Mouse (Mus musculus) cerebellum, adult 9-10 months (tissue): ENCODE results near the gene Nr4a1.

Experiments
- DNase-seq: peaks from one replicate; pipeline ENCODE4 v3.0.0; 2022

Gene Nr4a1

DNA sequence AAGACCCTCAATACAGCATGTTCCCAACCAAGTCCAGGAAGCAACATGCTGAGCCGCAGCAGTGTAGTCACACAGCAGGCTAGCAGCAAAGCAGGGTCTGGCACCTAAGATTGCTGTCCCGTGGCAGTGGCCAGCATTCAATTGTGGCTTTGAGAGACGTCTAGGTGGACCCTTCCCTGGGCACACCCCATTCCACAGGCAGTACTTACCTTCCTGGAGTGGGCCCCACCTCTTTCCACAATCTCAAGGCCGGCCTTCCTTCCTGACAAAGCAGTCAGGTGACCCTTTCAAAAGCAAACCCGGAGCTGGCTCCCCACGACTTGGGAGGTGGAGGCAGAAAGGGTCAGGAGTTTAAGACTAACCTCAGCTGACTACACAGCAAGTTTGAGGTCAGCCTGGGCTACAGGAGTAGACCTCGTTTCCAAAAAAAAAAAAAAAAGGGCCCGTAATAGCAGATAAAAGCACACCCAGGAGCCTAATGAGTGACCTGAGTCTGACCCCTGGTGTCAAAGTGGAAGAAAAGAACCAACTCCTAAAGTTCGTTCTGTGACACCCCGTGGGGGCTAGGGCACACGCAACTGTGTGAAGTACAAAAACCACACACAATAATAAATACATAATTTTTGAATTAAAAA, 20.3 kb upstream of the Nr4a1 start:
- DNase-seq, result no peak

DNA sequence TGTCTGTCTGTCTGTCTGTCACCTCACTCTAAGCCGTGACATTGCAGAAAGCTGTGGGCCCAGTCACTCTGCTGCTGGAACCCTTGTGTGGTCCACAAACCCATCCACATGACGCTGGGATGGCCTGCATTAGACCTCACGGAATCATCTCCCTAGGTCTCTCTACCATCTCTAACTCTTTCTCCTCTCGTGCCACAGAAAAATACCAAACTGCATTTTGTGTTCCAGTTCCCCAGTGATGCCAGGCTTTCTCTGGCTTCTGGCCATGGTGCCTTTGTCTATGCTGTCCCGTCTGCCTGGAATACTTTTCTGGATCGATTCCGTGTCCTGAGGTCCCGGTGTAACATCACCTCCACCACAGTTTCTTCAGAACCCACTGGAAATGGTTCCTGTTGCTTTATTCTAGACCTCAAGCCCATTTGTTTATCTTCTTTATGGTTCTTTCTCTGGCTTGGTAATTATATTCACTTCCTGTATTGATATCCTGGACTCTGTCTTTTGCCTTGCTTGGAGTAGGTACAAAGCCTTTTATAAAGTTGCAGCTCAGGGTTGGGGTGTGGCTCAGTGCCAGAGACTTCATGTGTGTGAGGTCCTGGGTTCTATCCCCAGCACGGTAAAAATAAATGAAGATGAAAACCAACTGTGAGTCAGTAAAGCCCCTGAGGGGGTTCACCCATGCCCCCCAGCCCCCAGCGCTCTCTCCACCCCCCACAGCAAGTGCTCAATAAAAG, 19.3 kb upstream of the Nr4a1 start:
- DNase-seq, result no peak

DNA sequence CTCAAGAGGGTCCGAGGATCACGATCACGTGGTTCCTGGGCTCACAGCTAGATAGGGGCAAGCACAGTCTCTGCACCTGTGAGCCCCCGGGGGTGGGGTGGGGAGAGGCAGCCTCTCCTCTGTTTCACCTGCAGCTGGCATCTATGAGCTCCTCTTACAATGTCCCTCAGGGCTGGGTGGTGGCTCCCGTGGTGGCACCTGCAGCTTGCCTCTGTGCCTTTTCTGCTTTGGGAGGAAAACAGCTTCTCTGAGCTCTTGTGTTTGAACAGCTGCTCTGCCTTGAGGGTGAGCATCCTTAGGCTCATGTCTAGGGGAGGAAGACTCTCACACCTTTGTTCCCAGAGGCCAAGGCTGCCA, 18.7 kb upstream of the Nr4a1 start:
- no peak for DNase-seq

DNA sequence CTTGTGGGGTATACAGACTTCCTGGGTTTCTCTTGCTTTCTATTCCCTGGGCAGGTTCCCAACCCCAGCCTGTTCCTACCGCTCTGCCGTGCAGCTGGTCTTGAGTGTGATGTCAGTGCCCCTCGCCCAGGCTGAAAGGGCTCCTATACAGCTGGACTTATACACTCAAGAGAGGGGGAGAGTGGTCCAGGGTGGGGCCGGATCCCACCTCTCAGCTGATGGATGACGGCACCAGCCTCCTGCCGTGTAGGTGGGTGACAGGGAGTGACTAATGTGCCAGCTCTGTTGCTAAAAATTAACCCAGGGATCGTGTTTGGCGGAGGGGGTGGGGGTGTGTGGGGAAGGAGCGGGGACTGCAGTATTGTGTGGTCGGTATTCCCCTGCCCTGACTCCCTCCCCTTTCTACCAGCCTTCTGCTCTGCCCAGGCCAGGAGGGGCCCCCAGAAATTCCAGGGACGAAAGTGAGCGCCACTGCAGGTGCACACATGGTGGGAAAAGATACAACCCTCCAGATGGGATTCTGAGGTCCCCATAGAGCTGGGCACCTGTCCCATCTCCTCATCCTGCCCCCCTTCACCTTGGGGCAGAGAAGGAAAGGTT, 18.2 kb upstream of the Nr4a1 start:
- DNase-seq, result no peak

DNA sequence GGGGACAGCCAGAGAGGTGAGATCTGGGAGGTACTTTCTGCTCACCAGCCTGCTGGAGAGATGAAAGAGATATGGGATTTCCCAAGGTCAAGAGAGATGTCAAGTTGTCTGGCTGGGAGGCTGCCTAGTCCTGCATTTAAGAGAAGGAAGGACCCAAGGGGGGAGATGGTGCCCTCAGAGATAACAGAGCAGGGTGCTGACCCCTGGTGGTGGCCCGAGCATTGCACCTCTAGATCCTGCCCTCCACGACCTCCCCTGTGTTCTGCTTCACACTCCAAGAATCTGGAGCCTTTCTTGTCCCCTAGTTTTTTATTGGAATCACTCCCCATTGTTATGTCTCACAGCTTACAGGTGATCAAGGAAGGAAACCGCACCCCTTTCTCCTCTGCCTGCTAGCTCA, 17.2 kb upstream of the Nr4a1 start:
- DNase-seq, result peak; percentile 68

DNA sequence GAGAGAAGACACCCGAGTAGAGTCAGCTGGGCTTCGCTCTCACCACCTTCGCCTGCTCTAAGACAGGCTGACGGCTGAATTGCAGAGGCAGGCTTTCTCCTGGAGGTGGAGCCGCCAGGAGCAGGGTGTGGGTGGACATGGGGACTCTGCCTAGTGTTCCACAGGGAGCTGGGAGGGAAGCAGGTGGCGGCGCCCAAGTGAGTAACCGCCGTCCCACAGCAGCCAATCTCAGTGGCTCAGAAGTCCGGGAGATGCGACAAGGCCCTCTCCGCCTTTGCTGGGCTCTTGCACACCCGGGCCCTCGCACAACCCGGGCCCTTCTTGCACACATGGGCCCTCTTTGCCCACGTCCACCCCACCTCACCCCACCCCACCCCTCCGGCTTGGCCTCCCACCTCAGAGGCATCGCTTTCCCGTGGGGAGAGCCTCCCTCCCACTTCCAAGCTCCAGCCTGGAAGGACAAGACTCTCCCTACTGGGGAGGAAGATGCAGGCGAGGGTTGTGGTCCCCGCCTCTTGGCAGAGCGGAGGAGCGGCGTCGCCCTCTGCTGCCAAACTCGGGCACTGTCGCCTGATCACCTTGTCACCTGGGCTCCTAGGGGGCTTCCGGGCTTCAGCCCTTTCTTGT, 15.1 kb upstream of the Nr4a1 start:
- DNase-seq, result peak; percentile 74

DNA sequence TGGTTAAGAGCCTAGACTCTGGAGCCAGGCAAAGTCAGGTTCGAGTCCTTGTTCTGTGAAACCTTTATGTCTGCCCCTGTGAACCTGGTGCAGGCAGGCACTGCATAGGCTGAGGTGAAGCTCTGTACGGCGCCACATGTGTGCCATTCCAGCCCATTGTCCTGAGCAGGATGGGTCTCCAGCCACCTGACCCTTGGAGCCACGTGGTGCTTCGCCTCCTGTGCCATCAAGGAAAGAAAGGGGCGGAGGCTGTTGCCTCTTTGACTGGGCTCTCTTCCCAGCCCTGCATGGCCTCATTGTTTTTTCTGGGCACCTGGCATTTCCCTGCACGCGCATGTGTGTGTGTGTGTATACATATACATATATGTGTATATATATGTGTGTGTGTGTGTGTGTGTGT, 14.2 kb upstream of the Nr4a1 start:
- no peak for DNase-seq

DNA sequence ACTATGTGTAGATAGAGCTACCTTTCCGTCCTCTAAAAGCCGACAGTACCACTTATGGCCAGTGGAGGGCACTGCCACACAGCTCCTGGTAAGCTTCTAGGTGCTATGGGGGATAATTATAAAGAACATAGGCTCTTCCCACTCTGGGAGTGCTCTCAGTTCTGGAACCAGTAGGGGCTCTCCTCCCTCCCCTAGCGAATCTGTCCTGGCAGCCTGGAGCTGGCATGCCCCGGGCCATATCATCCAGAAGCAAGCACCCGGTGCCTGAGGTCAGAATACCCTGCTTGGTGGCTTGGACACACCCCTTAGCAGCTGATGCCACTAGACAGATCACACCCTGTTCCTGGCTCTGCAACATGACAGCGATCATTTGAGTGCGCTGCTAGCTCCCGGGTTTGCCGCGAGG, 13.3 kb upstream of the Nr4a1 start:
- DNase-seq, result peak; percentile 94

DNA sequence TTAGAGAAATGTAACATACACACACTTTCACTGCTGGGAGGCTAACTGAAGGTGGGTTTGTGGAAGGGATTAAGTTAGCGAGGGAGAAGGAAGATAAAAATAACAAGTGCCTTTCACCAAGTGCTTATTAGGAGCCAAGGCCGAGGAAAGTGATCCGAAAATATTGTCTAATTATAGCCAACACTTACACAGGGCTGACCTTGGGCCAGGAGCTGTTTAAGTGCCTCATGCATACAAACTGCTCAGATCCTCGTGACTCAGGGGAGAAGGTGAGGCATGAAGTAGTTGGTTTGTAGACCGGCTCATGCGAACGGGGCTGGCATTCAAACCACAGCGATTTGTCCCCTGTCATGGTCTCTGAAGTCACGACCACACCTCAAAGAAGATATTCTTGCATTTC, 12.8 kb upstream of the Nr4a1 start:
- peak; percentile 46 for DNase-seq

DNA sequence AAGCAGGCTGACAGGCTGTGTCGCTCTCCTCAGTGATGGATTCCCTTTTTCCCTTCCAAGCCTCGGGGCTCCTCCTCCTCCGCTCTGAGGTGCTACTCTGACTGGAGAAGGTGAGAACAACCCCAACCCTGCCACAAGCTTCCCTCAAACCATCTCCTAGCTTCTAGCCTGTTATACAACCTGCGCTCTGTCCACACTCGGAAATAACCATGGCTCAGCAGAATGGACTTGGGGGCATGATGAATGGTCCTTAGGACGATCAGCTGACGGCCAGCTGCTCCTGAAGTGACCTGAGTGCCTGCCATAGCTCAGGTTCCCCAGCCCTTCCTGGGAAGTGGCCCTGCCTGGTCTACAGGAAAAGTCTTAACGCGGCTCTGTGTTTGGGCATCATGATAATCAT, 12.2 kb upstream of the Nr4a1 start:
- no peak for DNase-seq

DNA sequence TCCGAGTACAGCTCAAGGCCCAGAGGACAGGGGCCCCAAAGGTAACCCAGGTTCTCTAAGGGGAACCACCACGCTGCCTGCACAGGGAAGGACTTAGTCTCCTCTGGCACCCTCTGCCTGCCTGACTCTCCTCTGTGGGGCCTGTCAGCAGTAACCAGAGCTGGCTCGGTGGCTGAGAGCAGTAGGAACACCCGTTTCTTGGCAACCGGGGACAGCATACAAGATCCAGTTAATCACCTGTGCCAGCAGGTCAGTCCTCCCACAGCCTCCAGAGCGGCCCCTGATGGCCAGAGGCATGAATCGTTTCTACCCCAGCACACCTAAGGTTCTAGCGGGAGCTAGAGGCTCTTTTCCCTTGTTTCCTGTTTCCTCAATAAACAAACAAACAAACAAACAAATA, 11.4 kb upstream of the Nr4a1 start:
- peak; percentile 89 for DNase-seq

DNA sequence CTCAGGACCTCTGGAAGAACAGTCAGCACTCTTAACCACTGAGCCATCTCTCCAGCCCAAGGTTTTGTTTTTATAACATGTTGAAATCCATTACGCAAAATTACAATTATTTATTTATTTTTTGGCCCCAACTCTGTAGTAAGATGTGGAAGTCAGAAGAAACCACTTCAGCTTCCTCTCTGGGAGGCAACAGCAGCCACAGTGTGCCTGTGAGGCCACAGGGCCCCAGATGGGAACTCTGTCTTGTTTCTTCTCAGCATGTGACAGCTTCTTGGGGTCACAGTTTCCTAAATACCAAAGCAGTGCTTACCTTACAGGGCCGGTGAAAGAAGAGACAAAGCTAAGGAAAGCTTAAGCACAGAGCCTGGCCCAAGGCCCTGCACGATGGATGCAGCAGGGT, 10.1 kb upstream of the Nr4a1 start:
- DNase-seq, result no peak

DNA sequence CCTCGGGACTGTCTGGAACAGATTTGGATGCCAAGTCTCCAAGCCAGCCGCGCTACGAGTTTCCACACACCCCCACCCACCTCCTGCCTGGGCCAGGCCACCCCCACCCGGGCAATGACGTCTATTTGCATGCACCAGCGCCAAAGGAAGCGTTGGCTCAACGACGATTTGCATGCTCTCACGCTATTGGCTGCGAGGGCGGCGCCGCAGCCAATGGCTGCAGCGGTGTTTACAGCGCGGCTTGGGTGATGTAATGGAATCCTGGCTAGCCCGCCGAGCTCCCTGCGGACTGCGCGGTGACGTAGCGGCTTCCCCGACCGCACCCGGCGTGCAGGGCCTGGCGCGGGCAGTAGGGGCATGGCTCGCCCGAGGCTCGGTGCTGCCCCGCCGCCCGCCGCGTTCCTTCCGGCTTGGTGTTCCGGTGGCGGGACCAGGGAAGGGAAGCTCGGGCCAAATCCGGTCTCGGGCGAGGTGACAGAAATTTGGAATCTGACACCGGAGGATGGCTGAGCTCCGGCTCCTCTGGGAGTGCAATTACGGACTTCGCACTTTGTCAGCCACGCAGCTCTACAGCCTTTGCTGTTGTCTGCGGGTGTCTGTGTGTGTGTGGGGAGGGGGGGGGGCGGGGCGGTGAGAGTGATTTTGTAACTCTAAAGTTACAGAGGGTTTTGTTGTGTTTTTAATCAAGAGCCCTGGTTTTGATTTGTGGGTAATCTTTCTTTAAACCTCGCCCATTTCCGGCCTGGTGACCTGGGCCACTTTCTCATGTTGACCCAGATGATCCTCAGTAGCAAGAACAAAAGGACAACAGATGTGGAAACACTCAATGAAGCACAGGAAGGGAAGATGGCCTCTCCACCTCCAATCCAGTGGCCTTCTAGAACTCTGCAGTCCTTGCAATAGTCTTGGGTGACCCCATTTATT, 7.6 kb upstream of the Nr4a1 start:
- peak; percentile 95 for DNase-seq

DNA sequence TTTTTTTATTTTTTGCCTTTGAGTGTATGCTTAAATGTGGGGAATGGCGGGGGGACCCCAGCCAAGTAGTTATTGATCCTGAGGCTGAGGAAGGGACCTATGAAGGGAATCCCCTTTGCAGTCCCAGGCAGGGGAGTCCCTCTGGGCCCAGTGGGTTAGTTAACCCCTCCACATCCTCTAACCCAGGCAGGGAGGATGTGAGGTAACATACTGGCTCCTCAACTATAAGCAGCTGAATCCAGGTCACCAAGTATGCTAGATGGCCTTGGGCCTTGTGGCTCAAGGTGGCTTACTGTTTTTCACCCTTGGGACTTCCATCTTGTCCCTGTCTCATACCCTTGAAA, 6.9 kb upstream of the Nr4a1 start:
- DNase-seq, result peak; percentile 62

DNA sequence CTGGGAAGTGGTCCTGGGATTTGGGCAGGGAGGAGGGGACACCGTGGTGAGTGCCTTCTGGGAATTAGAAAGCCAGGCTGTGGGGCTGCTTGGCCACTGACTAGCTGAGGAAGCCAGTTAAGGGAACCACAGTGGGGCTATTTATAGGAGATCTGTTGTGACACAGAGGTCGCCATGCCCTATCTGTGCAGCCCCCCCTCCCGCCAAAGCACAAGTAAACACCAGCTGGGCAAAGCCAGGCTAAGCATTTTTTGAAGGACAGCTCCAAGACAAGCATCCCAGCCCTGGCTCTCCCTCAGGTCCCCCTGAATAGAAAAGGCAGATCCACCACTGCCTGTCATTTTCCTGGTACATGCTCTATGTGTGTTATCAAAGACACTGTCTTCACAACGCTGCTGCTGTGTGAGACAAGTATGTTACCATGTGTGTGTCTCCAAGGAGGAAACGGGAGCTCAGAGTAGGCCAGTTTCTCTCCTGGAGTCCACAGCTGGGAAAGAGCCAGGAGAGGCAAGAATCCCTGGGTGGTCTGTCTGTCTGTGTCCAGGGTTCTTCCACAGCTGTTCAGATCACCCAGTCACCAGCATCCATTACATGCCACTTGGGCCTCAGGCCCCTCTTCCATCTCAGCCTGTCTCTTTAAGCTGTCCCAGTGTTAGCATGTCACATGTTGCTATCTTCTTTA, 5.9 kb upstream of the Nr4a1 start:
- peak; percentile 45 for DNase-seq

DNA sequence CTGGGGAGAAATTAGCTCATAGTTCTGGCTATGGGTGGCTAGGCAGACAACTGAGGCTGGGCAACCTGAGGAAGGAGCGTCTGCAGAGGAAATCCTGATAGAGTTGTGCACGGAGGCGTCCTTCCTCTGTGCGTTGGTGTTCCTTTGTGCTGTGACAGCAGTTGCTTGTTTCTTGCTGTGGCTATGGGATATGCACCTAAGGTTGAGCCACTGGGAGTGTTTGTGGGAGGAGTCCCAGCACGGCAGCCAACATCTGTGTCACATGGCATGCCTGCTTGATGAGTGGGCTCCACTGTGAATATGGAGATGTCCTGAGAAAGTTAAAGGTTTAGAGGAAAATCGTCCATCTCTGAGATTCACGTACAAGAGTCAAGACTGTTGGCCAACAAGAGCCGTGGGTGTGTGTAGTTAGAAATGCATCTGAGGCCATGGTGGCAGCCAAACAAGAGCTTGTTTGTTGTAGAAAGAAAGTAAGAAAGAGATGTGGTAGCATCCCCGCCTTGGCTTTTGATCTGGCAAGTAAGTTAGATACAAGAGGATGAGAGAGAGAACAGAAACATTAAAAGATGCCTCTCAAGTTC, 3.8 kb upstream of the Nr4a1 start:
- DNase-seq, result no peak

DNA sequence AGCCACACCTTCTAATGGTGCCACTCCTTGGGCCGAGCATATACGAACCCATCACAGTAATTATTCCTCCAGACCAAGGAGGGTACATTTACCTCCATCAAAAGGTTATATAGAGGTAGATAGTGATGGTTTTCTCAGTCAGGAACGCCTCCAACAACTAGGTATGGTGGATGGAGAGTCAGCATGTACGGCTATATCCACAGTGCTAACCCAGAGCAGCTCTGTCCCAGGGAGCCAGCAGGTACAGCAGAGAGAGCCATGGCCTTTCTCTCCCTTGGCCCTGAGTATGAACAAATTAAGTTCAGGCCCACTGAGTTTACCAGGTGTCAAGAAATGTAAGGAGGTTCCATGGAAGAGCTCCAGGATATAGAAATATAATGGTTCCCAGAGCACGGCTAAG, 2.1 kb upstream of the Nr4a1 start:
- DNase-seq, result no peak

DNA sequence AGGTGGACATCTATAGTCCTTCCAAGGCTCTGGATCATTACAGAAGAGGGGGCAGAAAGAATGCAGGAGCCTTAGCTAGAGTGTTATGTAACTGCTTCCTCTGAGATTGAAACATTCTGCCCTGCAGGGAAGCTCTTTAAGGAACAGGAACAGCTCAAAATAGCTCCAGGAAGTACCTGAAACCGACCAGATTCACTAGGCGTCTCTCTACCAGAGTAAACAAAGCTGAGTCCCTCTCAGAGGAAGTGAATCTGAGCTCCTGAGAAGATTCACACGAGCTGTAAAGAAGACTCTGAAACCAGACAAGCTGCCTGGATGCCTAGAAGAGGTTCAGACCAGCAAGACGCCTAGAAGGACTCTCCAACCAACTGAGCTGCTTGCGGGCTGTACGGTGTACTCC, 1.5 kb upstream of the Nr4a1 start:
- no peak for DNase-seq

DNA sequence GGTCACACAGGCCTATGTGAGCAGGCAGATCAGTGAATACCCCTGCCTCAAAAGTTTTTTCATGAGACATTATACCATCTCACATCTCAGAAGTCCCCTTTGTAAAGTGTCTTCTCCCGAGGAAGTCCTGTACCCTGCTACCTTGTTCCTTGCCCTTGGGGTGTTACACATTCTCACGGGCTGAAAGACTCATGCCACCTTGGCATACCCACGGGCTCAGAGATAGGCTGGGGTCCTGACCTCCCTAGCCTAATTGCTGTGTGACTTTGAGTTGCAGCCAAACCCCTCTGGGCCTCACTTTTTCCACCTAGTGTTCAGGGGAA, 545 bp upstream of the Nr4a1 start:
- DNase-seq, result no peak

DNA sequence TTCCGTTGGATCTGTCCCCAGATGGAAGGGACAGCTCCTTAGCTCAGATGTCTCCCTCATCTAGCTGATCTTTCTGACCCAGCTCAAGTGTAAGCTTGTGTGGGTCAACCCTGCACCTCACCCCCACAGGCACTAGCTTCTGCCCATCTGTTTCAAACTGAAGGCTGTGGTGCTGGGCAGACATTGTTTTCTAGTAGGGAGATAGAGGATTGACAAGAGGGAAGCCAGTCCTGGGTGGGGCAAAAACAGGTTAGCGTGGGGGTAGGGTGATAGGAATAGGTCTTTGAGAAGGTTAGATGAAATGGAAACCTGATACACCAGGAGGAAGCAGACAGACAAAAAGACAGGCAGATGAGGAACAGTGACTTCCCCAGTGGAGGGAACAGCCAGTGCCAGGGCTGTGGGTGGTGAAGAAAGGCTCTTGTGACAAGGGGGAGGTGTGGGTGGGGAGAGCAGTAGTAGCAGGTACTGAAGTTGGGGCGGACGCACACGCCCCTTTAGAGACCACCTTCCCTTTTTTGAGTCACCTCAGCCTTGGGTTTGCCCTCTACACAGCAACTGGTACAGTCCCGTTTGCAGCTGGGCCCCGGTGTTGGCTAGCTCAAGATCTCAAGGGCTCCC, 1.9 kb downstream of the Nr4a1 start:
- no peak for DNase-seq

DNA sequence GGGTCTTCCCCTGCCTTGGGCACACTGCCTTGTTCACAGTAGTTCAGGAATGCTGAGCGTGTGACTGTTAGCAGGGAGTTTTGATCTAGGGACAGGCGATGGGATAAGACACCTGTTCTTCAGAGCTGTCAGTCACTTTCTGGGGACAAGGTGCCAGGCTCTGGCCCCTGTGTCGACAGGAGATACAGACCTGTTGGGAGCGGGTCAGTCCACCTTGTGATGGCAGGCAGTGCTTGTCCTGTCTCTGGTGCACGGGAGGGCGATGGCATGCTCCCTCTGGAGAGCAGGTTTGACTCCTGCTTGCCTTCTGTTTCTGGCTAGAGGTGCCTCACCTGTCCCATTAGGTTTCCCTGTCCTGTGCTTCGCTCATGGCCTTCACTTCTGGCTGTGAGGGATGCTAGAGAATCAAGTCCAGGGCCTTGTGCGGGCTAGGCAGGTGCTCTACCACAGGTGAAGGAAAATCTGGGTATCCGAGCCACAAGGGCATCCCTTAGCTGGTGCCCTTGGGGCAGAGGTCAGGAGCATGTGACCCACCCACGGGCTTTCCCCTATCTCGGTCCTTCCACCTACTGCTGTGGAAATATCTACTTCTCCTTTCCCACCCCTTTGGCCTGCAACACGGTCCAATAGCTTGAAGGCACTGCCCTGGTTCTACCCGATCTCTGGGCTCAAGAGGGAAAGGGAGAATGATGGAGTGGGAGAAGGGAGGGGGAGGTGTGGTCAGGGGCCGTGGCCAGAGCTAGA, 2.6 kb downstream of the Nr4a1 start:
- DNase-seq, result no peak
